Mouse (Mus musculus): ENCODE results near the gene Prrg4. TPM values are rescaled to one million over a fixed set of nuclear protein-coding genes. Genes with fewer than 3 reads are reported as not detected.
"Not testable (repeated sequence)": the region's sequence is repeated elsewhere in the genome, so short reads cannot be mapped to it uniquely, and the experiment has no call there.

The Prrg4 gene
- total and polyA plus RNA-seq, 2 experiments from 2014 or later: 1.5 to 5.9 TPM

DNA sequence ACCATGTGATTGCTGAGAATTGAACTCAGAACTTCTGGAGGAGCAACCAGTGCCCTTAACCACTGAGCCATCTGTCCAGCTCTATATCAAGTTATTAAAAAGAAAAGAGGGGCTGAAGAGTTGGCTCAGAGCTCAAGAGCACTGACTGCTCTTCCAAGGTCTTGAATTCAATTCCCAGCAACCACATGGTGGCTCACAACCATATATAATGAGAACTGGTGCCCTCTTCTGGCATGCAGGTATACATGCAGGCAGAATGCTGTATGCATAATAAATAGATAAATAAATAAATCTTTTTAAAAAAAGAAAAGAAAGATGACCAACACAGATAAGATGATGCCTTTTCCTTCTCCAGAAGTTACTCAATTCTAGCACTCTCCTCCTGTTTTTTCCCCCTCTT lies 8.7 kb downstream of the Prrg4 start:
- DNase-seq (ENCODE audit: low spot score): no peak
- no peak overlapping the region for H3K4me2 ChIP-seq (ENCODE audit: low read depth, low read length)
- TF ChIP-seq EP300 (IDR thresholded peaks at IDR 0.05; ENCODE audit: low read depth) (no peak), CTCF (IDR thresholded peaks at IDR 0.05; ENCODE audit: low read depth) (no peak)

GRCm38 (mm10) chr2:104832486-104832885 lies 17.2 kb downstream of the Prrg4 start:
- Histone ChIP-seq H3K4me2 (ENCODE audit: low read depth, low read length) (no peak overlapping the region), H3K9ac (replicated peaks; ENCODE audit: low read depth, low read length) (no peak overlapping the region), H3K9me3 (replicated peaks; ENCODE audit: control insufficient read depth, low read length) (no peaks in the 10 kb centered on the region), H3K4me1 (ENCODE audit: control insufficient read depth, insufficient read depth) (no peaks in the 10 kb centered on the region), H3K27me3 (ENCODE audit: control insufficient read depth, insufficient read depth, low read length) (no peaks in the 10 kb centered on the region), H3K36me3 (replicated peaks; ENCODE audit: control insufficient read depth, insufficient read depth, low read length) (no peaks in the 10 kb centered on the region), H3K4me3 (ENCODE audit: low read depth, low read length) (no peak overlapping the region), H3K27ac (ENCODE audit: low read depth) (no peak overlapping the region)
- DNase-seq (ENCODE audit: low spot score) (no peak), ATAC-seq (ENCODE audit: insufficient read depth, low read depth) (no peak)
- no peak for TF ChIP-seq CTCF (IDR thresholded peaks at IDR 0.05; ENCODE audit: low read depth)
- TF ChIP-seq EP300 (IDR thresholded peaks at IDR 0.05; ENCODE audit: low read depth): no peak
- 74% methylated on average over 2 of the region's 2 CpGs for WGBS

More for the DNA sequence above, 8.7 kb downstream of the Prrg4 start:
- Histone ChIP-seq H3K9me3 (replicated peaks; ENCODE audit: control insufficient read depth, low read length) (no peaks in the 10 kb centered on the region), H3K9ac (replicated peaks; ENCODE audit: low read depth, low read length) (no peak overlapping the region), H3K27ac (ENCODE audit: low read depth) (no peak overlapping the region), H3K4me3 (ENCODE audit: low read depth, low read length) (no peak overlapping the region), H3K36me3 (replicated peaks; ENCODE audit: control insufficient read depth, insufficient read depth, low read length) (no peaks in the 10 kb centered on the region), H3K27me3 (ENCODE audit: control insufficient read depth, insufficient read depth, low read length) (no peaks in the 10 kb centered on the region), H3K4me1 (ENCODE audit: control insufficient read depth, insufficient read depth) (no peaks in the 10 kb centered on the region)
- no peak for ATAC-seq (ENCODE audit: insufficient read depth, low read depth)

GRCm38 (mm10) chr2:104826191-104826590 lies 23.5 kb downstream of the Prrg4 start:
- 86% methylated on average over 4 of the region's 4 CpGs for WGBS
- Histone ChIP-seq H3K9ac (replicated peaks; ENCODE audit: low read depth, low read length) (no peak overlapping the region), H3K9me3 (replicated peaks; ENCODE audit: control insufficient read depth, low read length) (no peaks in the 10 kb centered on the region)

DNA sequence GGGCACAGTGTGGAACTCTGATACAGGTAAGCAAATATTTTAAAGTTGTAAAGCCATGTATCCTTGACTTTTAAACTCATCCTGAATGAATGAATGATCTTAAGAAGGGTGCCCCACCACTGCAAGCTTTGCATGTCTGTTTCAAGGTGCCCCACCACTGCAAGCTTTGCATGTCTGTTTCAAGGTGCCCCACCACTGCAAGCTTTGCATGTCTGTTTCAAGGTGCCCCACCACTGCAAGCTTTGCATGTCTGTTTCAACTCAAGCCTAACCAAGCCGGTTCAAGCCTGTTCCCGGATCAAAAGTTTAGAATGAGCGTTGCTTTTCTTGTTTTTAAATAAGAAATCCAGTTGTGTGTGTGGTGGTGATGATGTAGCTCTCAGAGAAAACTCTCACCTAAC lies 30.9 kb downstream of the Prrg4 start:
- ATAC-seq (ENCODE audit: insufficient read depth, low read depth); H3K9me3 ChIP-seq (replicated peaks; ENCODE audit: control insufficient read depth, low read length); H3K4me2 ChIP-seq (ENCODE audit: low read depth, low read length); H3K36me3 ChIP-seq (replicated peaks; ENCODE audit: control insufficient read depth, insufficient read depth, low read length); H3K27me3 ChIP-seq (ENCODE audit: control insufficient read depth, insufficient read depth, low read length); H3K4me3 ChIP-seq (ENCODE audit: low read depth, low read length); DNase-seq (ENCODE audit: low spot score); H3K27ac ChIP-seq (ENCODE audit: low read depth); H3K9ac ChIP-seq (replicated peaks; ENCODE audit: low read depth, low read length): not testable (repeated sequence)
- 88% methylated on average over 3 of the region's 3 CpGs for WGBS
- H3K4me1 ChIP-seq (ENCODE audit: control insufficient read depth, insufficient read depth): peaks cover 12% of the 10 kb centered on the region; the same call in 1 of the 2 replicates

More at GRCm38 (mm10) chr2:104826191-104826590, 23.5 kb downstream of the Prrg4 start:
- no peak for TF ChIP-seq CTCF (IDR thresholded peaks at IDR 0.05; ENCODE audit: low read depth)
- TF ChIP-seq EP300 (IDR thresholded peaks at IDR 0.05; ENCODE audit: low read depth): no peak
- no peaks in the 10 kb centered on the region for H3K27me3 ChIP-seq (ENCODE audit: control insufficient read depth, insufficient read depth, low read length)
- no peak overlapping the region for H3K4me3 ChIP-seq (ENCODE audit: low read depth, low read length)
- no peaks in the 10 kb centered on the region for H3K36me3 ChIP-seq (replicated peaks; ENCODE audit: control insufficient read depth, insufficient read depth, low read length)
- DNase-seq (ENCODE audit: low spot score): no peak
- no peak for ATAC-seq (ENCODE audit: insufficient read depth, low read depth)
- H3K4me1 ChIP-seq (ENCODE audit: control insufficient read depth, insufficient read depth): no peaks in the 10 kb centered on the region
- no peak overlapping the region for H3K27ac ChIP-seq (ENCODE audit: low read depth)
- no peak overlapping the region for H3K4me2 ChIP-seq (ENCODE audit: low read depth, low read length)

GRCm38 (mm10) chr2:104817555-104818330 lies 31.9 kb downstream of the Prrg4 start:
- DNase-seq (ENCODE audit: low spot score): no peak
- H3K4me3 ChIP-seq (ENCODE audit: low read depth, low read length): peak overlapping the region; percentile 97
- TF ChIP-seq EP300 (IDR thresholded peaks at IDR 0.05; ENCODE audit: low read depth) (no peak), CTCF (IDR thresholded peaks at IDR 0.05; ENCODE audit: low read depth) (no peak)
- peak overlapping the region; percentile 86 for H3K4me2 ChIP-seq (ENCODE audit: low read depth, low read length)
- H3K9ac ChIP-seq (replicated peaks; ENCODE audit: low read depth, low read length): peak overlapping the region; percentile 99
- under 1% methylated on average over 15 of the region's 15 CpGs for WGBS
- no peaks in the 10 kb centered on the region for H3K36me3 ChIP-seq (replicated peaks; ENCODE audit: control insufficient read depth, insufficient read depth, low read length)
- peaks cover 17% of the 10 kb centered on the region for H3K4me1 ChIP-seq (ENCODE audit: control insufficient read depth, insufficient read depth)
- no peaks in the 10 kb centered on the region for H3K9me3 ChIP-seq (replicated peaks; ENCODE audit: control insufficient read depth, low read length)
- H3K27me3 ChIP-seq (ENCODE audit: control insufficient read depth, insufficient read depth, low read length): no peaks in the 10 kb centered on the region
- ATAC-seq (ENCODE audit: insufficient read depth, low read depth): no peak
- peak overlapping the region; percentile 98 for H3K27ac ChIP-seq (ENCODE audit: low read depth)

Measured in heart, postnatal 0 days (tissue).